Mouse (Mus musculus): ENCODE measurements around the gene Daam1. TPM values are rescaled to one million over a fixed set of nuclear protein-coding genes. Genes with fewer than 3 reads are reported as not detected.

Gene Daam1
- polyA plus RNA-seq, 1 experiment from 2014 or later = 41.2 TPM

- DNase-seq (ENCODE audit: low spot score) (no peak), ATAC-seq (ENCODE audit: low FRiP score) (peak; percentile 57; the same call in 1 of the 2 replicates)
- Histone ChIP-seq H3K36me3 (replicated peaks; ENCODE audit: control insufficient read depth, insufficient read depth) (0 out of 2 replicates have a peak, but pooled peaks cover 5% of the 10 kb centered on the region), H3K9ac (no peak overlapping the region), H3K4me2 (replicated peaks) (no peak overlapping the region), H3K4me1 (replicated peaks; ENCODE audit: control insufficient read depth, insufficient read depth, low read length) (peaks cover 40% of the 10 kb centered on the region), H3K9me3 (ENCODE audit: control insufficient read depth, low read length) (no peaks in the 10 kb centered on the region), H3K27me3 (ENCODE audit: control insufficient read depth, insufficient read depth, low read length) (no peaks in the 10 kb centered on the region), H3K4me3 (replicated peaks; ENCODE audit: low read length) (no peak overlapping the region), H3K27ac (no peak overlapping the region)
- WGBS = 39% methylated on average over 5 of the region's 5 CpGs
Observed at GRCm38 (mm10) chr12:71922827-71923381, 92.0 kb downstream of the Daam1 start.

- Histone ChIP-seq H3K4me3 (replicated peaks; ENCODE audit: low read length) (no peak overlapping the region), H3K9ac (no peak overlapping the region), H3K4me1 (replicated peaks; ENCODE audit: control insufficient read depth, insufficient read depth, low read length) (peaks cover 31% of the 10 kb centered on the region), H3K27me3 (ENCODE audit: control insufficient read depth, insufficient read depth, low read length) (no peaks in the 10 kb centered on the region), H3K27ac (no peak overlapping the region), H3K9me3 (ENCODE audit: control insufficient read depth, low read length) (no peaks in the 10 kb centered on the region), H3K36me3 (replicated peaks; ENCODE audit: control insufficient read depth, insufficient read depth) (no peaks in the 10 kb centered on the region), H3K4me2 (replicated peaks) (no peak overlapping the region)
- WGBS = 86% methylated on average over 9 of the region's 9 CpGs
- no peak for DNase-seq (ENCODE audit: low spot score)
- no peak for ATAC-seq (ENCODE audit: low FRiP score)
Observed at GRCm38 (mm10) chr12:71924978-71925529, 94.2 kb downstream of the Daam1 start.

- Histone ChIP-seq H3K27ac (no peak overlapping the region), H3K4me1 (replicated peaks; ENCODE audit: control insufficient read depth, insufficient read depth, low read length) (peaks cover 27% of the 10 kb centered on the region), H3K9ac (no peak overlapping the region), H3K4me3 (replicated peaks; ENCODE audit: low read length) (no peak overlapping the region), H3K4me2 (replicated peaks) (no peak overlapping the region), H3K27me3 (ENCODE audit: control insufficient read depth, insufficient read depth, low read length) (no peaks in the 10 kb centered on the region), H3K36me3 (replicated peaks; ENCODE audit: control insufficient read depth, insufficient read depth) (no peaks in the 10 kb centered on the region), H3K9me3 (ENCODE audit: control insufficient read depth, low read length) (no peaks in the 10 kb centered on the region)
- ATAC-seq (ENCODE audit: low FRiP score) = no peak
- 58% methylated on average over 11 of the region's 11 CpGs for WGBS
- no peak for DNase-seq (ENCODE audit: low spot score)
Observed at GRCm38 (mm10) chr12:71925990-71926700, 95.3 kb downstream of the Daam1 start.

- no peak overlapping the region for H3K9ac ChIP-seq
Observed at GRCm38 (mm10) chr12:71928092-71928491, 97.2 kb downstream of the Daam1 start.

GRCm38 (mm10) chr12:71929876-71930275, 99.0 kb downstream of the Daam1 start:
- H3K4me1 ChIP-seq (replicated peaks; ENCODE audit: control insufficient read depth, insufficient read depth, low read length) = peaks cover 17% of the 10 kb centered on the region
- H3K4me3 ChIP-seq (replicated peaks; ENCODE audit: low read length) = no peak overlapping the region
- no peak overlapping the region for H3K9ac ChIP-seq
- H3K27me3 ChIP-seq (ENCODE audit: control insufficient read depth, insufficient read depth, low read length) = no peaks in the 10 kb centered on the region
- WGBS = 60% methylated on average over 2 of the region's 2 CpGs
- H3K36me3 ChIP-seq (replicated peaks; ENCODE audit: control insufficient read depth, insufficient read depth) = no peaks in the 10 kb centered on the region
- no peaks in the 10 kb centered on the region for H3K9me3 ChIP-seq (ENCODE audit: control insufficient read depth, low read length)
- no peak overlapping the region for H3K4me2 ChIP-seq (replicated peaks)
- H3K27ac ChIP-seq = no peak overlapping the region
- ATAC-seq (ENCODE audit: low FRiP score) = no peak
- DNase-seq (ENCODE audit: low spot score) = no peak

More at GRCm38 (mm10) chr12:71928092-71928491, 97.2 kb downstream of the Daam1 start:
- DNase-seq (ENCODE audit: low spot score) = no peak
- H3K9me3 ChIP-seq (ENCODE audit: control insufficient read depth, low read length) = no peaks in the 10 kb centered on the region
- no peak overlapping the region for H3K27ac ChIP-seq
- H3K4me3 ChIP-seq (replicated peaks; ENCODE audit: low read length) = no peak overlapping the region
- no peak for ATAC-seq (ENCODE audit: low FRiP score)
- H3K4me1 ChIP-seq (replicated peaks; ENCODE audit: control insufficient read depth, insufficient read depth, low read length) = peaks cover 16% of the 10 kb centered on the region
- WGBS = 92% methylated on average over 6 of the region's 6 CpGs
- no peaks in the 10 kb centered on the region for H3K27me3 ChIP-seq (ENCODE audit: control insufficient read depth, insufficient read depth, low read length)
- no peak overlapping the region for H3K4me2 ChIP-seq (replicated peaks)
- no peaks in the 10 kb centered on the region for H3K36me3 ChIP-seq (replicated peaks; ENCODE audit: control insufficient read depth, insufficient read depth)

GRCm38 (mm10) chr12:71932433-71933386, 101.8 kb downstream of the Daam1 start:
- DNase-seq (ENCODE audit: low spot score) = no peak
- peaks cover 7% of the 10 kb centered on the region for H3K4me1 ChIP-seq (replicated peaks; ENCODE audit: control insufficient read depth, insufficient read depth, low read length)
- 84% methylated on average over 9 of the region's 9 CpGs for WGBS
- no peak overlapping the region for H3K4me2 ChIP-seq (replicated peaks)
- no peaks in the 10 kb centered on the region for H3K27me3 ChIP-seq (ENCODE audit: control insufficient read depth, insufficient read depth, low read length)
- no peak overlapping the region for H3K4me3 ChIP-seq (replicated peaks; ENCODE audit: low read length)
- H3K27ac ChIP-seq = no peak overlapping the region
- peaks cover 15% of the 10 kb centered on the region for H3K36me3 ChIP-seq (replicated peaks; ENCODE audit: control insufficient read depth, insufficient read depth)
- no peak for ATAC-seq (ENCODE audit: low FRiP score)
- H3K9me3 ChIP-seq (ENCODE audit: control insufficient read depth, low read length) = no peaks in the 10 kb centered on the region
- no peak overlapping the region for H3K9ac ChIP-seq

- Histone ChIP-seq H3K9me3 (ENCODE audit: control insufficient read depth, low read length) (no peaks in the 10 kb centered on the region), H3K4me3 (replicated peaks; ENCODE audit: low read length) (no peak overlapping the region), H3K27ac (peak overlapping the region; percentile 0; the same call in 1 of the 2 replicates), H3K4me1 (replicated peaks; ENCODE audit: control insufficient read depth, insufficient read depth, low read length) (peaks cover 7% of the 10 kb centered on the region), H3K9ac (no peak overlapping the region), H3K27me3 (ENCODE audit: control insufficient read depth, insufficient read depth, low read length) (no peaks in the 10 kb centered on the region), H3K36me3 (replicated peaks; ENCODE audit: control insufficient read depth, insufficient read depth) (peaks cover 22% of the 10 kb centered on the region), H3K4me2 (replicated peaks) (no peak overlapping the region)
- WGBS = 66% methylated on average over 6 of the region's 6 CpGs
- no peak; the same call in 1 of the 2 replicates for ATAC-seq (ENCODE audit: low FRiP score)
- no peak for DNase-seq (ENCODE audit: low spot score)
Observed at GRCm38 (mm10) chr12:71933989-71934645, 103.2 kb downstream of the Daam1 start.

GRCm38 (mm10) chr12:71936636-71937035, 105.8 kb downstream of the Daam1 start:
- Histone ChIP-seq H3K27ac (no peak overlapping the region), H3K36me3 (replicated peaks; ENCODE audit: control insufficient read depth, insufficient read depth) (peaks cover 22% of the 10 kb centered on the region), H3K4me3 (replicated peaks; ENCODE audit: low read length) (no peak overlapping the region), H3K27me3 (ENCODE audit: control insufficient read depth, insufficient read depth, low read length) (no peaks in the 10 kb centered on the region), H3K9ac (no peak overlapping the region), H3K4me1 (replicated peaks; ENCODE audit: control insufficient read depth, insufficient read depth, low read length) (peaks cover 7% of the 10 kb centered on the region; the same call in 1 of the 2 replicates), H3K4me2 (replicated peaks) (no peak overlapping the region), H3K9me3 (ENCODE audit: control insufficient read depth, low read length) (no peaks in the 10 kb centered on the region)
- ATAC-seq (ENCODE audit: low FRiP score) (no peak), DNase-seq (ENCODE audit: low spot score) (no peak)
- WGBS = 95% methylated on average over 1 of the region's 1 CpGs

Measured in hindbrain, embryonic 14.5 days (tissue).